Mouse (Mus musculus): Measurements from ENCODE around the gene Eef1akmt2. TPM values are rescaled to one million over a fixed set of nuclear protein-coding genes. Genes with fewer than 3 reads are reported as not detected.

Eef1akmt2 gene
- polyA plus RNA-seq, 1 experiment from 2014 or later, result 75.0 TPM

DNA sequence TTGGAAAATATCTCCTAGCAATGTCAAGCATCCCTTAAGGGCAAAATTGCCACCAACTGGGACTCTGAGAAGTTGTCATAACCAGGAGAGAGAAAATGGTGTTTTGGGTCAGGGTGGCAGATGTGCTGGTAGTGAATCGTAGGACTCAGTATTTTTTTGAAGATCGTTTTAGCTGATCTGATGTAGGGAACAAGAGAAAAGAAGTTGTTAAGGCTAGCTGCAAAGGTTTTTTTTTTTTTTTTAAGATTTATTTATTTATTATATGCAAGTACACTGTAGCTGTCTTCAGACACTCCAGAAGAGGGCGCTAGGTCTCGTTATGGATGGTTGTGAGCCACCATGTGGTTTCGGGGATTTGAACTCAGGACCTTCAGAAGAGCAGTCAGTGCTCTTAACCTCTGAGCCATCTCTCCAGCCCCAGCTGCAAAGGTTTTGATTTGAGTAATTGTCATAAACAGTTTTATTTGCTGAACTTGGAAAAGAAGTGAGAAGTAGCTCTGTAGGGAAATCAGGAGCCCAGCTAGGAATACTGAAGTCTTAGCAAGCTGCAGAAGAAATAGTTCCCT is 5.7 kb upstream of the Eef1akmt2 start:
- H3K4me3 ChIP-seq, result no peak overlapping the region
- no peaks in the 10 kb centered on the region for H3K9me3 ChIP-seq (replicated peaks)
- H3K27ac ChIP-seq, result no peak overlapping the region
- H3K27me3 ChIP-seq, result no peaks in the 10 kb centered on the region
- H3K4me1 ChIP-seq, result peaks cover 10% of the 10 kb centered on the region
- 65% methylated on average over 5 of the region's 5 CpGs for WGBS
- no peaks in the 10 kb centered on the region for H3K36me3 ChIP-seq
- H3K9ac ChIP-seq, result no peak overlapping the region
- no peak for ATAC-seq (ENCODE audit: low FRiP score)
- no peak overlapping the region for H3K4me2 ChIP-seq (replicated peaks)

DNA sequence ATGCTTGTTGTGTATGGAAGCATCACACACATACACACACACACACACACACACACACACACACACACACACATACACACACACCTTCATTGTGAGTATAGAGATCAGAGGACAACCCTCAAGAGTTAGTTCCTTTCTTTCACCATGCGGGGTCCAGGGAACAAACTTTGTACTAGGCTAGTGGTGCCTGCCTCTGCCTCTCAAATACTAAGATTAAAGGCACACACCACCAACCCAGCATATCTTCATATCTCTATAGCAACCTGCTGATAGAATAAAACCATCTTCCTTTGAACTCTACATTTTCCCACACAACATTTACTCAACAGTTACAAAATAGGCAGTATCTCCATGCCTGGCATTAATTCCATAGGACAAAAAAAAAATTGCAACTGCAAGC is 3.6 kb upstream of the Eef1akmt2 start:
- WGBS, result 87% methylated on average over 1 of the region's 1 CpGs

GRCm38 (mm10) chr7:132853946-132854345 is 1.5 kb upstream of the Eef1akmt2 start:
- WGBS, result 73% methylated on average over 4 of the region's 4 CpGs
- no peak for ATAC-seq (ENCODE audit: low FRiP score)
- Histone ChIP-seq H3K4me3 (no peak overlapping the region), H3K4me1 (peaks cover 8% of the 10 kb centered on the region), H3K9ac (no peak overlapping the region), H3K27me3 (no peaks in the 10 kb centered on the region), H3K27ac (no peak overlapping the region), H3K9me3 (replicated peaks) (no peaks in the 10 kb centered on the region), H3K4me2 (replicated peaks) (no peak overlapping the region), H3K36me3 (peaks cover 16% of the 10 kb centered on the region)

More for the DNA sequence above, 3.6 kb upstream of the Eef1akmt2 start:
- no peak overlapping the region for H3K9ac ChIP-seq
- no peaks in the 10 kb centered on the region for H3K36me3 ChIP-seq
- peaks cover 18% of the 10 kb centered on the region for H3K4me1 ChIP-seq
- no peak overlapping the region for H3K27ac ChIP-seq
- H3K9me3 ChIP-seq (replicated peaks), result no peaks in the 10 kb centered on the region
- H3K4me3 ChIP-seq, result no peak overlapping the region
- no peak for ATAC-seq (ENCODE audit: low FRiP score)
- H3K27me3 ChIP-seq, result no peaks in the 10 kb centered on the region
- no peak overlapping the region for H3K4me2 ChIP-seq (replicated peaks)

- no peak overlapping the region for H3K4me3 ChIP-seq
- H3K9me3 ChIP-seq (replicated peaks), result no peaks in the 10 kb centered on the region
- no peak overlapping the region for H3K9ac ChIP-seq
- ATAC-seq (ENCODE audit: low FRiP score), result no peak
- peaks cover 22% of the 10 kb centered on the region for H3K36me3 ChIP-seq
- H3K4me2 ChIP-seq (replicated peaks), result no peak overlapping the region
- 87% methylated on average over 6 of the region's 6 CpGs for WGBS
- no peaks in the 10 kb centered on the region for H3K27me3 ChIP-seq
- H3K4me1 ChIP-seq, result peaks cover 8% of the 10 kb centered on the region
- H3K27ac ChIP-seq, result no peak overlapping the region
Observed at GRCm38 (mm10) chr7:132853361-132853760, 888 bp upstream of the Eef1akmt2 start.

DNA sequence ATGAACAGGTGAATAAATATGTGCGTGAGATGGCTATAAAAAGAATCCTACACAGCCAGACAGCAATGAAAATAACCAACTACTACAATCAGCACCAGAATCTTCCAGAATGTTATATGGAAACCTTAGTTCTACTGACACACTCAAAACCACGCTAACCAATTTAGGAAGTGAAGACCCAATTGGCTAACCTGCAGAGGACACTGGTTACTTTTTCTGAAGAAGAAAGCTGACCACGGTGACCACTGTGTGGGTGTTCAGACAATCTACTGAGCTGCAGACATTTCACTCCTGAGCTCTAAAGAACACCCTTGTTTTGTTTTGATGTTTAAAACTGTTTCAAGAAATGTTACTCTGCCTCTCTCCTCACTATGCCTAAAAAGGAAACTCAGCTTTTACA is 9.3 kb downstream of the Eef1akmt2 start:
- Histone ChIP-seq H3K9me3 (replicated peaks) (no peaks in the 10 kb centered on the region), H3K9ac (no peak overlapping the region), H3K4me1 (no peaks in the 10 kb centered on the region), H3K27me3 (no peaks in the 10 kb centered on the region), H3K4me3 (no peak overlapping the region), H3K27ac (no peak overlapping the region), H3K4me2 (replicated peaks) (no peak overlapping the region), H3K36me3 (peaks cover 25% of the 10 kb centered on the region)
- no peak for ATAC-seq (ENCODE audit: low FRiP score)
- WGBS, result 88% methylated on average over 3 of the region's 3 CpGs

DNA sequence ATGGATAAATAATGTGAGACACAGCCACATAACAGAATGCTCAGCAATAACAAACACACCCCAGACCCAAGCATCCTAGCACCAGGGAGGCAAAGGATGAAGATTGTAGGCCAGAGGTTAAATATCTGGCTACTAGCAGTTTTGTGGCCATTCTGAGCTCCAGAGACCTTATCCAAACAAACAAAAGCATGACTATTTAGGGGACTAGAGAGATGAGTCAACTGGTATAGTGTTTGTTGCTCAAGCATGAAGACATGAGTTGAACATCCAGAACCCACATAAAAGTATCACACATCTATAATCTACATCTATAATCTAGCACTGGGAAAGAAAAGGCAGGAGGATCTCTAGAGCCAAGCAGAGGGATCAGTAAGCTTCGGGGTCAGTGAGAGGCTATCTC is 10.0 kb downstream of the Eef1akmt2 start:
- H3K9me3 ChIP-seq (replicated peaks), result no peaks in the 10 kb centered on the region
- no peaks in the 10 kb centered on the region for H3K4me1 ChIP-seq
- WGBS, result 92% methylated on average over 1 of the region's 1 CpGs
- H3K4me3 ChIP-seq, result no peak overlapping the region
- no peak overlapping the region for H3K27ac ChIP-seq
- H3K9ac ChIP-seq, result no peak overlapping the region
- H3K4me2 ChIP-seq (replicated peaks), result no peak overlapping the region
- H3K27me3 ChIP-seq, result no peaks in the 10 kb centered on the region
- H3K36me3 ChIP-seq, result peaks cover 20% of the 10 kb centered on the region
- ATAC-seq (ENCODE audit: low FRiP score), result no peak

- Histone ChIP-seq H3K9me3 (replicated peaks) (no peaks in the 10 kb centered on the region), H3K9ac (no peak overlapping the region), H3K27ac (no peak overlapping the region), H3K4me2 (replicated peaks) (no peak overlapping the region), H3K27me3 (no peaks in the 10 kb centered on the region), H3K36me3 (peaks cover 19% of the 10 kb centered on the region), H3K4me1 (no peaks in the 10 kb centered on the region), H3K4me3 (no peak overlapping the region)
- ATAC-seq (ENCODE audit: low FRiP score), result no peak
- 79% methylated on average over 5 of the region's 5 CpGs for WGBS
Observed at GRCm38 (mm10) chr7:132841287-132841686, 11.2 kb downstream of the Eef1akmt2 start.

DNA sequence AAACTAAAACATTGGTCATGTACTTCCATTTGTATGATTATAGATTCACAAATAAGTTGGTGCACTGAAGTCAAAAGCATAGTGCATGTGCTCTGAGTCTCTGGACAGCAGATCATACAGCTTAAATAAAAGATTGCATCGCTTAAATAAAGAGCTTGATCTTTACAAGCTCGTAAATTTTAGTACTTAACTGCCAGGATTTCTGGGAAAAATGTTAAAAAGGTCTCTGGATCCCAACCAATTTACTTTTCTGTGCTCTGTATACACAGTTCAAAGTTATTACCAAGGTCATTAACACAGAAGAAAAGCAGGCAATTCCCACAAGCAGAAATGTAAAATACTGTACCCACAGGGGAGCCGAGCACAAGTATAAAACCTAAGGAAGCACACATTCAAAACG is 21.5 kb downstream of the Eef1akmt2 start:
- Histone ChIP-seq H3K27ac (no peak overlapping the region), H3K4me2 (replicated peaks) (no peak overlapping the region), H3K4me3 (no peak overlapping the region), H3K36me3 (peaks cover 35% of the 10 kb centered on the region), H3K27me3 (no peaks in the 10 kb centered on the region), H3K9me3 (replicated peaks) (no peaks in the 10 kb centered on the region), H3K4me1 (no peaks in the 10 kb centered on the region), H3K9ac (no peak overlapping the region)
- 86% methylated on average over 4 of the region's 4 CpGs for WGBS
- no peak for ATAC-seq (ENCODE audit: low FRiP score)

- H3K4me2 ChIP-seq (replicated peaks), result no peak overlapping the region
- WGBS, result 8% methylated on average over 1 of the region's 1 CpGs
- H3K4me3 ChIP-seq, result no peak overlapping the region
- H3K9ac ChIP-seq, result no peak overlapping the region
- no peak for ATAC-seq (ENCODE audit: low FRiP score)
- no peaks in the 10 kb centered on the region for H3K4me1 ChIP-seq
- no peaks in the 10 kb centered on the region for H3K9me3 ChIP-seq (replicated peaks)
- no peak overlapping the region for H3K27ac ChIP-seq
- peaks cover 23% of the 10 kb centered on the region for H3K36me3 ChIP-seq
- no peaks in the 10 kb centered on the region for H3K27me3 ChIP-seq
Observed at GRCm38 (mm10) chr7:132824346-132825022, 28.0 kb downstream of the Eef1akmt2 start.

GRCm38 (mm10) chr7:132823832-132824231 is 28.6 kb downstream of the Eef1akmt2 start:
- Histone ChIP-seq H3K9ac (no peak overlapping the region), H3K9me3 (replicated peaks) (no peaks in the 10 kb centered on the region), H3K4me3 (no peak overlapping the region), H3K27ac (no peak overlapping the region), H3K36me3 (peaks cover 23% of the 10 kb centered on the region), H3K27me3 (no peaks in the 10 kb centered on the region), H3K4me1 (no peaks in the 10 kb centered on the region), H3K4me2 (replicated peaks) (no peak overlapping the region)
- ATAC-seq (ENCODE audit: low FRiP score), result no peak

DNA sequence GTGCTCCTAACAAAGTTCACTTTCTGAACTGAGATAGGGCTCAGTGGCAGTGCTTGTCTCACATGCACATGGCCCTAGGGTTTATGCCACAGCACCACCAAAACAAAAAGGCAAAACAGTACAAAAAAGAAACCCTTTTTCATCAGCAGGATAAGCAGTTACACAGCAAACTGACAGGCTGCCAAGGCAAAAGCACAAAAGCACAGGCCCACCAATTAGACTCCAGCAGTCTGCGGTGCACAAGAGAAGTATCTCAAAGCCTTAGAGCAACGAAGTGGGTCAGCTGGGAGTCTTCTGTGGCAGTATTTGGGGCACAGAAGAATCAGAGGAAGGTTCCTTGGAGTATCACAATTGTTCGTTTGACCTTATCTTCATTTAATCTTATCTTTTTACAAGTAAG is 31.8 kb downstream of the Eef1akmt2 start:
- ATAC-seq (ENCODE audit: low FRiP score), result no peak
- Histone ChIP-seq H3K36me3 (peaks cover 9% of the 10 kb centered on the region; the same call in 1 of the 2 replicates), H3K9me3 (replicated peaks) (no peaks in the 10 kb centered on the region), H3K4me2 (replicated peaks) (no peak overlapping the region), H3K9ac (no peak overlapping the region), H3K27me3 (no peaks in the 10 kb centered on the region), H3K4me3 (no peak overlapping the region), H3K27ac (no peak overlapping the region), H3K4me1 (no peaks in the 10 kb centered on the region)
- 75% methylated on average over 3 of the region's 3 CpGs for WGBS

- WGBS, result 74% methylated on average over 6 of the region's 6 CpGs
- Histone ChIP-seq H3K9ac (no peak overlapping the region), H3K4me2 (replicated peaks) (no peak overlapping the region), H3K36me3 (peaks cover 5% of the 10 kb centered on the region; the same call in 1 of the 2 replicates), H3K27ac (no peak overlapping the region), H3K4me1 (peaks cover 10% of the 10 kb centered on the region), H3K27me3 (no peaks in the 10 kb centered on the region), H3K4me3 (no peak overlapping the region), H3K9me3 (replicated peaks) (no peaks in the 10 kb centered on the region)
- no peak for ATAC-seq (ENCODE audit: low FRiP score)
Observed at GRCm38 (mm10) chr7:132817056-132817455, 35.4 kb downstream of the Eef1akmt2 start.

GRCm38 (mm10) chr7:132816528-132816927 is 35.9 kb downstream of the Eef1akmt2 start:
- Histone ChIP-seq H3K9me3 (replicated peaks) (no peaks in the 10 kb centered on the region), H3K36me3 (peaks cover 2% of the 10 kb centered on the region; the same call in 1 of the 2 replicates), H3K4me1 (peaks cover 16% of the 10 kb centered on the region), H3K27ac (no peak overlapping the region), H3K9ac (no peak overlapping the region), H3K4me2 (replicated peaks) (no peak overlapping the region), H3K27me3 (no peaks in the 10 kb centered on the region), H3K4me3 (no peak overlapping the region)
- no peak for ATAC-seq (ENCODE audit: low FRiP score)
- 56% methylated on average over 2 of the region's 2 CpGs for WGBS
